Mouse (Mus musculus) MEL (cell line): ENCODE data around the gene Gipr. TPM values are rescaled to one million over a fixed set of nuclear protein-coding genes. Genes with fewer than 3 reads are reported as not detected.

Experiments
- DNase-seq: peaks from one replicate; pipeline ENCODE4 v3.0.0; 2011; ENCODE audit warnings: low read depth, low spot score
- H3K27ac ChIP-seq: 2 replicates; pipeline ENCODE4 v1.5.1; 2012; ENCODE audit warnings: low read depth, mild to moderate bottlenecking, control low read depth, low read length, moderate library complexity; ENCODE audit not compliant: control insufficient read depth
- H3K27me3 ChIP-seq, 2 experiments: fragments of 150-350 bp in 1 of 2; sonication (generic) in 1 of 2; 2 replicates each; pipeline ENCODE4 v1.6.1; 2012; ENCODE audit warnings: low read length in 2 of 2, mild to moderate bottlenecking in 2 of 2, improper control_type of control experiment in 1 of 2, moderate library complexity in 1 of 2; ENCODE audit not compliant: insufficient read depth in 2 of 2, control insufficient read depth in 1 of 2
- H3K36me3 ChIP-seq, 2 experiments: 2 replicates each; pipeline ENCODE4 v1.6.1; 2012 to 2014; ENCODE audit warnings: low read length in 2 of 2, improper control_type of control experiment in 1 of 2, inconsistent platforms in 1 of 2, mild to moderate bottlenecking in 1 of 2; ENCODE audit not compliant: insufficient read depth in 2 of 2, control insufficient read depth in 1 of 2
- H3K4me1 ChIP-seq, 2 experiments: fragments of 150-350 bp in 1 of 2; sonication (generic) in 1 of 2; 2 replicates each; pipeline ENCODE4 v1.6.1; 2012; ENCODE audit warnings: low read length in 2 of 2, improper control_type of control experiment in 1 of 2, mild to moderate bottlenecking in 1 of 2; ENCODE audit not compliant: insufficient read depth in 2 of 2, control insufficient read depth in 1 of 2
- H3K4me3 ChIP-seq, 2 experiments: fragments of 150-350 bp in 1 of 2; sonication (generic) in 1 of 2; 2 replicates each; pipeline ENCODE4 v1.5.1; 2012; ENCODE audit warnings: low read depth in 2 of 2, low read length in 2 of 2, mild to moderate bottlenecking in 2 of 2, moderate library complexity in 2 of 2, control low read depth in 1 of 2, improper control_type of control experiment in 1 of 2; ENCODE audit not compliant: control insufficient read depth in 1 of 2, insufficient read depth in 1 of 2
- H3K79me2 ChIP-seq: 2 replicates; pipeline ENCODE4 v1.6.1; 2012; ENCODE audit warnings: mild to moderate bottlenecking, low read length, moderate library complexity; ENCODE audit not compliant: control insufficient read depth, poor library complexity, insufficient read depth
- H3K9ac ChIP-seq: 2 replicates; pipeline ENCODE4 v1.6.1; 2012; ENCODE audit warnings: low read depth, mild to moderate bottlenecking, control low read depth, low read length, moderate library complexity; ENCODE audit not compliant: control insufficient read depth, poor library complexity, severe bottlenecking
- H3K9me3 ChIP-seq: fragments of 150-350 bp; sonication (generic); replicated peaks from 2 replicates; pipeline ENCODE4 v1.6.1; 2012; ENCODE audit warnings: mild to moderate bottlenecking, low read length, improper control_type of control experiment, moderate library complexity; ENCODE audit not compliant: insufficient read depth
- BHLHE40 ChIP-seq: IDR thresholded peaks from 2 replicates; pipeline ENCODE4 v1.6.1; 2012; ENCODE audit warnings: low read depth, mild to moderate bottlenecking, inconsistent platforms, low read length, improper control_type of control experiment, borderline replicate concordance
- CHD1 ChIP-seq: IDR thresholded peaks from 2 replicates; pipeline ENCODE4 v1.6.1; 2012; ENCODE audit warnings: low read depth, mild to moderate bottlenecking, inconsistent platforms, low read length, improper control_type of control experiment
- CHD2 ChIP-seq: IDR thresholded peaks from 2 replicates; pipeline ENCODE4 v1.6.1; 2011; ENCODE audit warnings: low read length, improper control_type of control experiment
- CTCF ChIP-seq, 3 experiments: IDR thresholded peaks in 2 of 3; conservative IDR thresholded peaks in 1 of 3; 2 replicates each; pipeline ENCODE4 v1.5.1; 2011 to 2012; ENCODE audit warnings: low read length in 3 of 3, low read depth in 2 of 3, mild to moderate bottlenecking in 2 of 3, improper control_type of control experiment in 1 of 3, inconsistent platforms in 1 of 3, mixed read lengths in 1 of 3, moderate library complexity in 1 of 3; ENCODE audit not compliant: control insufficient read depth in 1 of 3, insufficient read depth in 1 of 3, poor library complexity in 1 of 3, severe bottlenecking in 1 of 3
- EP300 ChIP-seq, 2 experiments: IDR thresholded peaks; 2 replicates each; pipeline ENCODE4 v1.6.1; 2011; ENCODE audit warnings: improper control_type of control experiment in 2 of 2, low read length in 2 of 2, low read depth in 1 of 2, mild to moderate bottlenecking in 1 of 2
- ETS1 ChIP-seq: IDR thresholded peaks from 2 replicates; pipeline ENCODE4 v1.6.1; 2012; ENCODE audit warnings: low read depth, mild to moderate bottlenecking, inconsistent platforms, low read length, improper control_type of control experiment, moderate library complexity
- GABPA ChIP-seq: IDR thresholded peaks from 2 replicates; pipeline ENCODE4 v1.6.1; 2012; ENCODE audit warnings: low read depth, mild to moderate bottlenecking, inconsistent platforms, low read length, improper control_type of control experiment, moderate library complexity
- HCFC1 ChIP-seq: IDR thresholded peaks from 2 replicates; pipeline ENCODE4 v1.6.1; 2012; ENCODE audit warnings: low read depth, mild to moderate bottlenecking, inconsistent platforms, low read length, improper control_type of control experiment, moderate library complexity
- JUND ChIP-seq: IDR thresholded peaks from 2 replicates; pipeline ENCODE4 v1.6.1; 2011; ENCODE audit warnings: low read depth, mild to moderate bottlenecking, improper control_type of control experiment, low read length
- MAFK ChIP-seq: IDR thresholded peaks from 2 replicates; pipeline ENCODE4 v1.6.1; 2011; ENCODE audit warnings: low read depth, mild to moderate bottlenecking, low read length, improper control_type of control experiment, borderline replicate concordance
- MAZ ChIP-seq: IDR thresholded peaks from 2 replicates; pipeline ENCODE4 v1.6.1; 2012; ENCODE audit warnings: low read depth, mild to moderate bottlenecking, inconsistent platforms, low read length, improper control_type of control experiment
- MXI1 ChIP-seq: IDR thresholded peaks from 2 replicates; pipeline ENCODE4 v1.6.1; 2011; ENCODE audit warnings: mild to moderate bottlenecking, low read depth, low read length, improper control_type of control experiment
- MYB ChIP-seq: IDR thresholded peaks from 2 replicates; pipeline ENCODE4 v1.6.1; 2011; ENCODE audit warnings: mild to moderate bottlenecking, low read depth, low read length, improper control_type of control experiment
- MYC ChIP-seq: IDR thresholded peaks from 2 replicates; pipeline ENCODE4 v1.6.1; 2011; ENCODE audit warnings: low read depth, mild to moderate bottlenecking, low read length, improper control_type of control experiment, moderate library complexity
- POLR2A ChIP-seq, 2 experiments: IDR thresholded peaks; 2 replicates each; pipeline ENCODE4 v1.6.1; 2011 to 2012; ENCODE audit warnings: low read length in 2 of 2, mild to moderate bottlenecking in 2 of 2, control low read depth in 1 of 2, improper control_type of control experiment in 1 of 2, low read depth in 1 of 2, moderate library complexity in 1 of 2; ENCODE audit not compliant: control insufficient read depth in 1 of 2, insufficient read depth in 1 of 2, poor library complexity in 1 of 2
- POLR2AphosphoS2 ChIP-seq: IDR thresholded peaks from 2 replicates; pipeline ENCODE4 v1.6.1; 2011; ENCODE audit warnings: low read length, improper control_type of control experiment
- SIN3A ChIP-seq: IDR thresholded peaks from 2 replicates; pipeline ENCODE4 v1.6.1; 2012; ENCODE audit warnings: low read length, improper control_type of control experiment, inconsistent platforms
- USF2 ChIP-seq, 2 experiments: IDR thresholded peaks; 2 replicates each; pipeline ENCODE4 v1.6.1; 2011 to 2012; ENCODE audit warnings: improper control_type of control experiment in 2 of 2, low read length in 2 of 2, borderline replicate concordance in 1 of 2, inconsistent platforms in 1 of 2, low read depth in 1 of 2, mild to moderate bottlenecking in 1 of 2; ENCODE audit not compliant: insufficient read depth in 1 of 2
- ZMIZ1 ChIP-seq: IDR thresholded peaks from 2 replicates; pipeline ENCODE4 v1.6.1; 2012; ENCODE audit warnings: low read depth, mild to moderate bottlenecking, inconsistent platforms, low read length, improper control_type of control experiment, moderate library complexity
- polyA plus RNA-seq, 2 experiments: library from polyadenylated mRNA; stranded (reverse) in 1 of 2; unstranded in 1 of 2; fragments of >175 nt in 1 of 2; fragments of >200 nt in 1 of 2; gene quantifications; 2 replicates each; pipeline versions ENCODE4 v1.2.1 to v1.2.4; 2012; ENCODE audit warnings: low replicate concordance in 2 of 2, low read depth in 1 of 2; ENCODE audit not compliant: insufficient read length in 2 of 2, insufficient read depth in 1 of 2, missing spikeins in 1 of 2
- total RNA-seq: library from RNA; depleted of rRNA; stranded (reverse); fragments of 300-350 nt; gene quantifications from 2 replicates; pipeline ENCODE4 v1.2.3, GENCODE M21; 2012

Gene Gipr
- total and polyA plus RNA-seq, 3 experiments: 0.65 to 2.1 TPM; not detected in 1

GRCm38 (mm10) chr7:19136673-19137334, 29.1 kb downstream of the Gipr start:
- Histone ChIP-seq H3K9me3 (no peaks in the 10 kb centered on the region), H3K4me3 (no peak overlapping the region), H3K27me3 (no peaks in the 10 kb centered on the region), H3K36me3 (0 out of 4 replicates have a peak, but pooled peaks cover 0 to under 1% of the 10 kb centered on the region in 2 experiments), H3K4me1 (peaks cover 0 to 2% of the 10 kb centered on the region in 2 experiments; a peak in 2 of 4 replicates), H3K9ac (no peak overlapping the region), H3K79me2 (no peaks in the 10 kb centered on the region), H3K27ac (no peak overlapping the region)
- TF ChIP-seq MYB (no peak), MXI1 (no peak), POLR2A (IDR thresholded peaks at IDR 0.05; ENCODE audit: control insufficient read depth in 1 of 2, insufficient read depth in 1 of 2, low read depth in 1 of 2, low read length in 2 of 2, poor library complexity in 1 of 2) (no peak), USF2 (IDR thresholded peaks at IDR 0.05; ENCODE audit: borderline replicate concordance in 1 of 2, insufficient read depth in 1 of 2, low read depth in 1 of 2, low read length in 2 of 2) (no peak), POLR2AphosphoS2 (no peak), MYC (no peak), EP300 (IDR thresholded peaks at IDR 0.05; ENCODE audit: low read depth in 1 of 2, low read length in 2 of 2) (no peak), SIN3A (no peak), GABPA (no peak), CTCF (IDR thresholded peaks at IDR 0.05 in 2 of 3, conservative IDR thresholded peaks at IDR 0.05 in 1 of 3; ENCODE audit: control insufficient read depth in 1 of 3, insufficient read depth in 1 of 3, low read depth in 2 of 3, low read length in 3 of 3, poor library complexity in 1 of 3, severe bottlenecking in 1 of 3) (no peak), ETS1 (no peak), CHD2 (no peak)
- DNase-seq: no peak

GRCm38 (mm10) chr7:19136168-19136567, 29.8 kb downstream of the Gipr start:
- H3K9ac ChIP-seq: no peak overlapping the region
- H3K27ac ChIP-seq: no peak overlapping the region
- peaks cover 0 to 4% of the 10 kb centered on the region in 2 experiments; a peak in 2 of 4 replicates for H3K4me1 ChIP-seq
- H3K36me3 ChIP-seq: 0 out of 4 replicates have a peak, but pooled peaks cover 0 to 2% of the 10 kb centered on the region in 2 experiments
- TF ChIP-seq MAFK: no peak
- no peak for TF ChIP-seq HCFC1
- no peak for TF ChIP-seq CHD1
- no peak for TF ChIP-seq JUND
- TF ChIP-seq BHLHE40: no peak
- TF ChIP-seq MAZ: no peak
- TF ChIP-seq EP300 (IDR thresholded peaks at IDR 0.05; ENCODE audit: low read depth in 1 of 2, low read length in 2 of 2): no peak
- no peak for TF ChIP-seq USF2 (IDR thresholded peaks at IDR 0.05; ENCODE audit: borderline replicate concordance in 1 of 2, insufficient read depth in 1 of 2, low read depth in 1 of 2, low read length in 2 of 2)
- TF ChIP-seq ZMIZ1: no peak
- H3K4me3 ChIP-seq: no peak overlapping the region
- H3K79me2 ChIP-seq: no peaks in the 10 kb centered on the region
- no peaks in the 10 kb centered on the region for H3K27me3 ChIP-seq
- no peak for DNase-seq
- no peaks in the 10 kb centered on the region for H3K9me3 ChIP-seq
